Mouse (Mus musculus): Measurements from ENCODE around the gene Lhfpl2. TPM values are rescaled to one million over a fixed set of nuclear protein-coding genes. Genes with fewer than 3 reads are reported as not detected.
A peak's percentile ranks its signal among the peaks of the same experiment; 100 is the strongest.

The Lhfpl2 gene
- polyA plus RNA-seq, 1 experiment from 2014 or later: 24.4 TPM

DNA sequence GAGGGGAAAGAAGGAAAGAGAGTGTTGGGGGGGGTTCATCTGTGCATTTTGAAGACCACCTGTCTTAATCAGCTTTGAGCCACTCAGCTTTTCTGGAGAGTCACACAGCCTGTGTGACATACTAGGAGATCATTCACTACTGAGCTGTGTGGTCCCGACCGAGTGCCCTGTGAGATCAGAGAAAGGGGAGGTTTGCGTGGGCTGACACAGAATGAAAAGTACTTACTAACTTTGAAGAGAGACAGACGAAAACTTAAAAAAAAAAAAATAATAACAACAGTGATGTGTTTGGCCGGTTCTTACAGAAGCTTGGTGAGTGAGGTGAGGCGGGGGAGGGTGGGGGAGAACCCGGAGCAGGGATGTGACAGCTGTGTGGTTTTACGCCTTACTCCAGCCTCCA, 86.9 kb downstream of the Lhfpl2 start:
- H3K27ac ChIP-seq (ENCODE audit: poor library complexity, severe bottlenecking): no peak overlapping the region

DNA sequence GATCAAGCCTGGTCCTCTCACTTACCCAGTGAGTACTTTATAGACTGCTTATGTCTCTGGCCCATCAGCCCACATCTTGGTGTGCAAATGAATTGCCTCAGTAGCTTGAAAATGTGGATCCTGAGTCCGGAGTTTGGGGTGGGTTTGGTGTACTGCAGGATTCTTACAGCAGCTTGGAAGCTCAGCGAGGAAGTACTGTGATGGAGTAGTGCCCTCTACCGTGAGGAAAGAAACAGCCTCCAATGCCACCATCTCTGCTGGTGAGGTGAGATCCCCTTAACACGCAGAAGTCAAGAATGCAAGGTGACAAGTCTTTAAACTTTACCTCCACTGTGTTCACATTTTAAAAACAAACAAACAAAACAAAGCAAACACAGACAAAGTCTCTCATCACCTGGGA, 89.7 kb downstream of the Lhfpl2 start:
- no peaks in the 10 kb centered on the region for H3K36me3 ChIP-seq
- no peaks in the 10 kb centered on the region for H3K9me3 ChIP-seq (replicated peaks)
- H3K27me3 ChIP-seq (replicated peaks): no peaks in the 10 kb centered on the region
- no peak overlapping the region for H3K4me3 ChIP-seq
- H3K9ac ChIP-seq: no peak overlapping the region
- H3K27ac ChIP-seq (ENCODE audit: poor library complexity, severe bottlenecking): no peak overlapping the region
- H3K4me2 ChIP-seq: no peak overlapping the region
- WGBS: 48% methylated on average over 4 of the region's 4 CpGs
- peaks cover 50% of the 10 kb centered on the region for H3K4me1 ChIP-seq (replicated peaks)
- ATAC-seq (ENCODE audit: insufficient number of reproducible peaks, low FRiP score): no peak

More for the DNA sequence above, 86.9 kb downstream of the Lhfpl2 start:
- 56% methylated on average over 8 of the region's 8 CpGs for WGBS
- Histone ChIP-seq H3K9me3 (replicated peaks) (no peaks in the 10 kb centered on the region), H3K4me3 (no peak overlapping the region), H3K4me1 (replicated peaks) (peaks cover 65% of the 10 kb centered on the region), H3K27me3 (replicated peaks) (no peaks in the 10 kb centered on the region; the same call in 1 of the 2 replicates), H3K4me2 (no peak overlapping the region), H3K9ac (no peak overlapping the region), H3K36me3 (no peaks in the 10 kb centered on the region)
- no peak for ATAC-seq (ENCODE audit: insufficient number of reproducible peaks, low FRiP score)

DNA sequence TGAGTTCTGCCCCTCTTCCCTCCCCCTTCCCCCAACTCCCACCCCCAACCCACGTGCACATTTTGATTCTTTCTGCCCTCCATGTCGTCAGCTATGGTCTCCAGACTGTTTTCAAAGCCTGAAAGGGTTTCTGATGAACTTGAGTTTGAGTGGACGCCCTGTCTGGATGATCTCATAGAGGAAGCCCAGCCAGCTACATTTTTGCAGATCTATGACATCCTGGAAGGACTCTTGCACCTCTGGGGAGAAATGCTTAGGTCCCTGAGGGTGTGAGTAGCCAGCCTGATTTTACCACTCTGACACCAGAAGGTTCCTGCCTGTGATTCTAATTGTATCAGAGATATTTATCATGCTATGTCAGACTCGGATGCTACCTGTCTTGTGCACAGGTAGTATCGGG, 91.4 kb downstream of the Lhfpl2 start:
- Histone ChIP-seq H3K27me3 (replicated peaks) (no peaks in the 10 kb centered on the region), H3K9me3 (replicated peaks) (no peaks in the 10 kb centered on the region), H3K4me3 (no peak overlapping the region), H3K36me3 (no peaks in the 10 kb centered on the region), H3K4me2 (no peak overlapping the region), H3K9ac (no peak overlapping the region), H3K4me1 (replicated peaks) (peaks cover 37% of the 10 kb centered on the region), H3K27ac (ENCODE audit: poor library complexity, severe bottlenecking) (no peak overlapping the region)
- WGBS: 56% methylated on average over 5 of the region's 5 CpGs
- ATAC-seq (ENCODE audit: insufficient number of reproducible peaks, low FRiP score): no peak

DNA sequence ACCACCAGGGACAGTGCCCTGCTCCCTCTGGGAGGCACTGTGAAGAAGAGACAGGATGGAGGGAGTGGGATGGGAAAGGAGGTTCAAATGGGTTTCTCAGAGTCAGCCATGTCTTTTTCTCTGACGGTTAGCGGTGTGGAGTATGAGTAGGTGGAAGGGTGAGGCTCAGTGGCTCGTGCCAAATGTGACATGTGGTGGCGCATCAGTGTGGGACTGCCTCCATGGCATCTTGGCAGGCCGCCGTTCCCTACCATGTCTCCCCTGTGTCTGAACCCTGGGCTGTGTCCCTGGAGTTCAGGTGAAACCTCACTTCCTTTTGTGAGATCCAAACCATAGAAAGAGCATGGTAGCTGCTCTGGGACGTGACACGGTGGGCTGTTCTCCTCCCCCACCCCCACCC, 92.2 kb downstream of the Lhfpl2 start:
- Histone ChIP-seq H3K4me2 (no peak overlapping the region), H3K4me1 (replicated peaks) (peaks cover 29% of the 10 kb centered on the region), H3K27ac (ENCODE audit: poor library complexity, severe bottlenecking) (no peak overlapping the region), H3K9me3 (replicated peaks) (no peaks in the 10 kb centered on the region), H3K36me3 (no peaks in the 10 kb centered on the region), H3K4me3 (no peak overlapping the region), H3K27me3 (replicated peaks) (no peaks in the 10 kb centered on the region), H3K9ac (no peak overlapping the region)
- WGBS: 85% methylated on average over 8 of the region's 8 CpGs
- no peak for ATAC-seq (ENCODE audit: insufficient number of reproducible peaks, low FRiP score)

DNA sequence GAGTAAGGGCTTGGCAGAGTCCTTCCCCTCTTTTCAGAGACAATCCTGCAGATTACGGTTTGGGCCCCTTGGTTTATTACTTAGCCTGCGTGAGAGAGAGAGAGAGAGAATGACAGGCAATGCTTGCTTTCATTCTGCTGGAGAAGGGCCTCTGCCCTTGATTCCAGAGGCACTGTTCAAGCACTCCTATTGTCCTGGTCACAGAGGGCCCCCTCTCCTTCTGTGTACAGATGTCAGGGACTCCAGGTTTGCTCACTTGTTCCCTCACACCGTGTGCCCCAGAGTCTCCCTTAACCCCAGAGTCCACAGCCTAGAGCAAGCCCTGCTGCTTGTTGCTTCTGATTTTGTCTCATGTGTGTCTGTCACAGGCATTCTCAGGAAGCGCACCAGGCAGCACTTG, 93.7 kb downstream of the Lhfpl2 start:
- Histone ChIP-seq H3K9me3 (replicated peaks) (no peaks in the 10 kb centered on the region), H3K4me1 (replicated peaks) (peaks cover 32% of the 10 kb centered on the region), H3K27me3 (replicated peaks) (no peaks in the 10 kb centered on the region), H3K27ac (ENCODE audit: poor library complexity, severe bottlenecking) (no peak overlapping the region), H3K4me2 (no peak overlapping the region), H3K4me3 (no peak overlapping the region), H3K9ac (no peak overlapping the region), H3K36me3 (no peaks in the 10 kb centered on the region)
- no peak for ATAC-seq (ENCODE audit: insufficient number of reproducible peaks, low FRiP score)
- 63% methylated on average over 4 of the region's 4 CpGs for WGBS

DNA sequence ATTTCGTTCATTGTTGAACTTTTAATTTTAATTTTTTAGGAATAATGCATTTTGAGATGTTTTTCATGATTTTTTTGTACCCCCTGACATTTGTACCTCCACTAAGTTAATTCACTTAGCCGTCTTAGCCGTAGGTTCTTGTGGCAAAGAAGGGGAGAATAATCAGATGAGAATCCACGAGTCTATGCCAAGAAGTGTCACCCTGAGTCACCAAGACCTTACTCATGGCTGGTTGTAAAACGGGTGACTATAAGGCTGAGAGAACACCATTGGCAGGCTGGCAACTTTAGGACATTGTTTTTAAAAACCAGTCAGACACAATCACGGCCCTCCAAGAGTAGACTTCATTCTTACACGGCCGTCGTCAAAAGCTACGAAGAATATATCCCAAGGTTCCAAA, 95.2 kb downstream of the Lhfpl2 start:
- ATAC-seq (ENCODE audit: insufficient number of reproducible peaks, low FRiP score): no peak
- H3K27ac ChIP-seq (ENCODE audit: poor library complexity, severe bottlenecking): no peak overlapping the region
- H3K27me3 ChIP-seq (replicated peaks): no peaks in the 10 kb centered on the region
- H3K4me2 ChIP-seq: no peak overlapping the region
- no peak overlapping the region for H3K4me3 ChIP-seq
- H3K36me3 ChIP-seq: no peaks in the 10 kb centered on the region
- 89% methylated on average over 10 of the region's 10 CpGs for WGBS
- no peaks in the 10 kb centered on the region for H3K9me3 ChIP-seq (replicated peaks)
- H3K9ac ChIP-seq: no peak overlapping the region
- peaks cover 32% of the 10 kb centered on the region for H3K4me1 ChIP-seq (replicated peaks)

DNA sequence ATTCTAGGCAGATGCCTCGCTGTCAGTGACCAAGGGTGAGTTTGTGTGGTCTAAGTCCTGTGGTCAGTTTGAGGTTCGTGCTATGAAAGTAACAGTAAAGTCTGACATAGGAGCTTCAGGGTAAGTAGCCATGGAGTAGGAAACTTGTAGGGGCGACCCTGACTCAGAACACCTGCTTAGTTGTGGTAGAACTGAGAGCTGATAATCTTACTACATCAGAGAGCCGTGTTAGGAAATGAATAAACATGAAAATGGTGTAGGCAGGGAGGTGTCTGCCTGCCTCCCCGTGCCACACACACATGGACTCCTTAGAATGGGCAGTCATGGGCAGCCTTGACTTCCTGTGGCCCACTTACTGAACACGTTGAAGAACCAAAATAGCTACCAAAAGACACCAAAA, 96.1 kb downstream of the Lhfpl2 start:
- no peak for ATAC-seq (ENCODE audit: insufficient number of reproducible peaks, low FRiP score)
- Histone ChIP-seq H3K27me3 (replicated peaks) (no peaks in the 10 kb centered on the region), H3K4me3 (no peak overlapping the region), H3K9ac (no peak overlapping the region), H3K36me3 (no peaks in the 10 kb centered on the region), H3K9me3 (replicated peaks) (no peaks in the 10 kb centered on the region), H3K4me1 (replicated peaks) (peaks cover 31% of the 10 kb centered on the region), H3K4me2 (no peak overlapping the region), H3K27ac (ENCODE audit: poor library complexity, severe bottlenecking) (no peak overlapping the region)
- 80% methylated on average over 6 of the region's 6 CpGs for WGBS

DNA sequence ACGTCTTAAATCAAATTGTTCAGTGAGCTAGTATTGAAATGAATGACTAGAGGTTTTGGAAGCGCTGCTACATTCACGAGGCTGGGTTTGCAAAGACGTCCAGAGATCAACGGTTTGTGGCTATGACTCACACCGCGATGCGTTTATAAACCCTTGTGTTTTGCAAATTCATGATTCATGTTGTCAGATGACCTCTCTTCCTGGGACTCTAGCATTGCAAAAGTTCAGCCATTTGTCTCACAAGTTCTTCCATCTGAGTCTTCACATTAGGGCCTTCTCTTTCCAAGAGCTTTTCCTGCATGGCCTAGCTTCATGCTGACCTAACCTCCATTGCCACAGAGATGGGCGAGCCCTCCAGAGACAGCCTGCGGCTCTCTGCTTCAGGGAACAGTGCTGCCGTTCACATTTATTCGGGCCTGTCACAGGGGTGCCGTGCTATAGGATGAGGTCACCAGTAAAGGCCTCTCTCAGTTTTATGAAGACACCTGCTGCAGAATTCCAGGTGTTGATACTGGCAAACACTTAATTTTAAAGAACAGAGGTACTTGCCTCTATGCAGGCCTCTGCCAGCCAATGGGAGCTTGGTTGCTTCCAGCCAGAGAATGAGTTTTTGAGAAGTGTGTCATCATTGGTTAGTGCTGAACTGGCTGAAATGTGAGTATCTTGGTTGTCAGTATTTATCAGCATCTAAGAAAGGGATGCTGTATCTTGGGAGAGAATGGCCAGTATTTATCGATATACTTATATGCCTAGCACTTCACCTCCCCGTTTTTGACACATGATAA, 97.1 kb downstream of the Lhfpl2 start:
- no peaks in the 10 kb centered on the region for H3K27me3 ChIP-seq (replicated peaks)
- WGBS: 83% methylated on average over 15 of the region's 15 CpGs
- H3K36me3 ChIP-seq: no peaks in the 10 kb centered on the region
- no peak overlapping the region for H3K27ac ChIP-seq (ENCODE audit: poor library complexity, severe bottlenecking)
- peaks cover 31% of the 10 kb centered on the region for H3K4me1 ChIP-seq (replicated peaks)
- no peak overlapping the region for H3K4me2 ChIP-seq
- H3K4me3 ChIP-seq: no peak overlapping the region
- H3K9me3 ChIP-seq (replicated peaks): no peaks in the 10 kb centered on the region
- ATAC-seq (ENCODE audit: insufficient number of reproducible peaks, low FRiP score): no peak
- H3K9ac ChIP-seq: no peak overlapping the region

DNA sequence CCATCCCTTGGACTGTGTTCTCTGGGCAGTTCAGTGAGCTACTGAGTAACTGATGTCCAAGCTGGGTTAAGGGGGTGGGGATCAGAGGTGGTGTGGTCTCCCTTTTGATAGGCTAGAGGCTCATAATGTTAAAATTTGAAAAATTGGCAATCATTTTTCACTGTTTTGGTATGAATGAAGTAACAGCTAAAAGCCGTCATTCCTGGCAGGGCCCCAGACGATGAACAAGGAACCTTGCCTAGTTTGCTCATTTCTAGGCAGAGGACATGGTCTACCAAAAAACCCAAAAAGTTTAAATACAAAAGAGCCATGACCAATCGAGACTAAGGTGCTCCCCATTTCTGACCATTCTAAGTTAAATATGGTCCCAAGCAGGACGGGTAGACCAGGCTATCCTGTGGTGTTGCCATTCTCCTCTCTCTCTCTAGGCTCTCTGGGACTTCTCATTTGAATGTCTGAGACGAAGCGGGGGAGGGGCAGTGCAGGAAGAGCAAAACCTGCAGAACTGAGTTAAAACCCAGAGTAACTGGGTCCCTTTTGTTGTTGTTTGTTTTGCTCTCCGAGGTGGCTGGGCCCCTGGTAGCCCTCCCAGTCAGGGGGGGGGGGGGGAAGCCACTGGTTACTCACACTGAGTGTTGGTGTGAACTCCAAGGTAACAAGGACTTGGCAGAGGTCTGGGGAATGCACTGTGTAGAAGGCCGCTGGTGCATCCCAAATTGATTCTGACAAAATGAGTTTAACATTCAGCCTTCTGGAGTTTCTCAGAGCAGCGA, 98.2 kb downstream of the Lhfpl2 start:
- no peak overlapping the region for H3K27ac ChIP-seq (ENCODE audit: poor library complexity, severe bottlenecking)
- 57% methylated on average over 9 of the region's 9 CpGs for whole genome bisulfite sequencing
- no peak for ATAC-seq (ENCODE audit: insufficient number of reproducible peaks, low FRiP score)
- no peaks in the 10 kb centered on the region for H3K27me3 ChIP-seq (replicated peaks)
- H3K4me1 ChIP-seq (replicated peaks): peaks cover 29% of the 10 kb centered on the region
- H3K4me3 ChIP-seq: no peak overlapping the region
- H3K4me2 ChIP-seq: no peak overlapping the region
- H3K9me3 ChIP-seq (replicated peaks): no peaks in the 10 kb centered on the region
- no peaks in the 10 kb centered on the region for H3K36me3 ChIP-seq
- H3K9ac ChIP-seq: no peak overlapping the region

DNA sequence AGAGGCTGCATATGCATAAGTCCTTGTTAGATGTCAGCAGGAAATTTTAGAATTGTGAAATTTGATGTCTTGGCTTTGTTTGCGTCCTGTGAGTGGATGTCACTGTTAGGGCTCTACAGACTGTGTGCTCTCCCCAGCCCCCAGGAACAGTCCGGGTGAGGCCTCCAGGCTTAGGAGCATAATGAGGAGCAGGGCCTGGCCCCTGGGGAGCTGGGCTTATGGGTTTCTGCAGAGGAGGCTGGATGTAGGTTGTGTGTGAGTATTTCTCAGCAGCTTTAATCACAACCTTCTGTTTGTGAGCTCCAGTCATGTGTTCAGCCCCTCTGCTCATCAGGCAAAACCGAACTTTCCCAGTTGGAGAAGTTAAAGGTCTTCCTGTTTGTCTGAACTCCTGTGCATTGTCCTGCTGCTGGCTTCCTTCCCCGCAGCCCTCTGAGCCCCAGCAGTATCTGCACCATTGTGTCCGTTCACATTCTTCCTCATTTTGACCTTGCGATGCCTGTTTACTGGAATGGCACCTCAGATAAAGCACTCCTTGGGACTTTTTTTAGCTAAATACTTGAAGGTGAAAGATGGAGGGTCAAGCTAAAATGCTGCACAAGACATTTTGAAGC, 101.4 kb downstream of the Lhfpl2 start:
- Histone ChIP-seq H3K9me3 (replicated peaks) (no peaks in the 10 kb centered on the region), H3K36me3 (no peaks in the 10 kb centered on the region), H3K4me1 (replicated peaks) (peaks cover 20% of the 10 kb centered on the region), H3K27ac (ENCODE audit: poor library complexity, severe bottlenecking) (peak overlapping the region; percentile 7; the same call in 1 of the 2 replicates), H3K9ac (no peak overlapping the region), H3K4me3 (no peak overlapping the region), H3K4me2 (no peak overlapping the region), H3K27me3 (replicated peaks) (no peaks in the 10 kb centered on the region)
- peak; percentile 50 for ATAC-seq (ENCODE audit: insufficient number of reproducible peaks, low FRiP score)
- 35% methylated on average over 6 of the region's 6 CpGs for WGBS

DNA sequence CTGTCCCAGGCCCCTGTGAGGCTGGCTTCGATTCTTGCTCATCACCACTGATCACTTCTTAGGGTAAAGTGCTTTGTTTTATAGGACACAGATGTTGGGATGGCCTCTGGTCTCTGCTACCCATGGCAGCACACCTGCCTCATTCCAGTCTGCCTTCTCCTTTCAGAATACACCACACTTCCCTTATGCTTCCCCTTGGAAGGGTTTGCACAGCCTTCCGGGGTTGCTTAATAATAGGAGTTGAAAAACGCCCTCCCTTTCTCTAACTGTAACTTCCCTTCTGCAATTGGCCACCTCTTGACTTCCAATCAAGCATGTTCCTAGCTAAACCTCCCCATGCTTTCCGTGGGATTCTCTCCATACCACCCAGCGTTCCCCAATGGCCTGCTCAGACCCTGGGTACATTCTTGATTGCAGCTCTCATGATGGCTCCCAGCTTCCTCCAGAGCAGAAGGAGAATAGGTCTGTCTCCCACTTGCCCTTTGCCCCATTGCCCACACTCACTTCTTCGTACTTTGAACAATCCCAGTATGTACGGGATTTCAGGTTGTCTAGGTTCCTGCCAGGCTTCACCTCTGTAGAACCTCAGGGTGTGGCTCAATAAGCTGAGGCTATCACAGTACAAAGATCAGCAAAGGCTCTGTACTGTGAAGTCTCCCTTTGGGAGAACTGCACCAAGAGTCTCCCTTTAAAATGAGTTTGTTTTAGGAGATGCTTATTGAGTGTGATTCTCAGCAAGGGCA, 102.1 kb downstream of the Lhfpl2 start:
- no peaks in the 10 kb centered on the region for H3K27me3 ChIP-seq (replicated peaks)
- no peak overlapping the region for H3K4me3 ChIP-seq
- WGBS: 78% methylated on average over 7 of the region's 7 CpGs
- H3K27ac ChIP-seq (ENCODE audit: poor library complexity, severe bottlenecking): peak overlapping the region; percentile 7; the same call in 1 of the 2 replicates
- no peaks in the 10 kb centered on the region for H3K36me3 ChIP-seq
- no peak overlapping the region for H3K4me2 ChIP-seq
- no peaks in the 10 kb centered on the region for H3K9me3 ChIP-seq (replicated peaks)
- no peak overlapping the region for H3K9ac ChIP-seq
- ATAC-seq (ENCODE audit: insufficient number of reproducible peaks, low FRiP score): no peak
- peaks cover 20% of the 10 kb centered on the region for H3K4me1 ChIP-seq (replicated peaks)
